Mouse (Mus musculus) liver, embryonic 11.5 days (tissue): ENCODE data around the gene Mrpl34. TPM values are rescaled to one million over a fixed set of nuclear protein-coding genes. Genes with fewer than 3 reads are reported as not detected.
A peak's percentile ranks its signal among the peaks of the same experiment; 100 is the strongest.

Experiments
- ATAC-seq: fragments of 200-750 bp; cut with Nextera tagmentation; replicated peaks from 2 replicates; pipeline ENCODE4 v1.8.0; 2017; ENCODE audit warnings: moderate number of reproducible peaks, mild to moderate bottlenecking, moderate TSS enrichment, moderate library complexity; ENCODE audit not compliant: low FRiP score
- DNase-seq: peaks from one replicate; pipeline ENCODE4 v3.0.0-alpha.2; 2017; ENCODE audit warnings: low spot score
- H3K27ac ChIP-seq: fragments of 300-500 bp; sonication (generic); 2 replicates; pipeline ENCODE4 v1.5.1; 2014; ENCODE audit warnings: mild to moderate bottlenecking, low read depth, low read length, control low read depth
- H3K27me3 ChIP-seq: fragments of 300-500 bp; sonication (generic); replicated peaks from 2 replicates; pipeline ENCODE4 v1.6.1; 2014; ENCODE audit warnings: low read length, mixed read lengths; ENCODE audit not compliant: control insufficient read depth, insufficient read depth
- H3K36me3 ChIP-seq: fragments of 300-500 bp; sonication (generic); 2 replicates; pipeline ENCODE4 v1.6.1; 2014; ENCODE audit warnings: mild to moderate bottlenecking, low read length, moderate library complexity, mixed read lengths; ENCODE audit not compliant: control insufficient read depth, insufficient read depth
- H3K4me1 ChIP-seq: fragments of 300-500 bp; sonication (generic); replicated peaks from 2 replicates; pipeline ENCODE4 v1.6.1; 2014; ENCODE audit warnings: low read length, mixed read lengths; ENCODE audit not compliant: control insufficient read depth, insufficient read depth
- H3K4me2 ChIP-seq: fragments of 300-500 bp; sonication (generic); 2 replicates; pipeline ENCODE4 v1.6.1; 2014; ENCODE audit warnings: mild to moderate bottlenecking, control low read depth, moderate library complexity
- H3K4me3 ChIP-seq: fragments of 300-500 bp; sonication (generic); 2 replicates; pipeline ENCODE4 v1.5.1; 2014; ENCODE audit warnings: low read depth, low read length, control low read depth
- H3K9ac ChIP-seq: fragments of 300-500 bp; sonication (generic); 2 replicates; pipeline ENCODE4 v1.6.1; 2014; ENCODE audit warnings: low read depth, low read length, control low read depth
- H3K9me3 ChIP-seq: fragments of 300-500 bp; sonication (generic); 2 replicates; pipeline ENCODE4 v1.6.1; 2016; ENCODE audit warnings: low read length, inconsistent platforms, mixed read lengths; ENCODE audit not compliant: control insufficient read depth
- WGBS: fragments of 180-500 bp; shearing (Covaris S2); extraction: QIAGEN DNeasy Blood & Tissue Kit; methylation state at CpG from one replicate; pipeline ENCODE4 v1.1.7; 2014; 5-methylcytosine and 5-hydroxymethylcytosine counted together
- polyA plus RNA-seq: library from polyadenylated mRNA; unstranded; fragments of >200 nt; fragmentation: Nextera tagmentation; extraction: Ambion mirVana; gene quantifications from 2 replicates; pipeline ENCODE4 v1.2.1, GENCODE M21; 2014

The Mrpl34 gene
- polyA plus RNA-seq, 1 experiment from 2014 or later: 229 TPM

DNA sequence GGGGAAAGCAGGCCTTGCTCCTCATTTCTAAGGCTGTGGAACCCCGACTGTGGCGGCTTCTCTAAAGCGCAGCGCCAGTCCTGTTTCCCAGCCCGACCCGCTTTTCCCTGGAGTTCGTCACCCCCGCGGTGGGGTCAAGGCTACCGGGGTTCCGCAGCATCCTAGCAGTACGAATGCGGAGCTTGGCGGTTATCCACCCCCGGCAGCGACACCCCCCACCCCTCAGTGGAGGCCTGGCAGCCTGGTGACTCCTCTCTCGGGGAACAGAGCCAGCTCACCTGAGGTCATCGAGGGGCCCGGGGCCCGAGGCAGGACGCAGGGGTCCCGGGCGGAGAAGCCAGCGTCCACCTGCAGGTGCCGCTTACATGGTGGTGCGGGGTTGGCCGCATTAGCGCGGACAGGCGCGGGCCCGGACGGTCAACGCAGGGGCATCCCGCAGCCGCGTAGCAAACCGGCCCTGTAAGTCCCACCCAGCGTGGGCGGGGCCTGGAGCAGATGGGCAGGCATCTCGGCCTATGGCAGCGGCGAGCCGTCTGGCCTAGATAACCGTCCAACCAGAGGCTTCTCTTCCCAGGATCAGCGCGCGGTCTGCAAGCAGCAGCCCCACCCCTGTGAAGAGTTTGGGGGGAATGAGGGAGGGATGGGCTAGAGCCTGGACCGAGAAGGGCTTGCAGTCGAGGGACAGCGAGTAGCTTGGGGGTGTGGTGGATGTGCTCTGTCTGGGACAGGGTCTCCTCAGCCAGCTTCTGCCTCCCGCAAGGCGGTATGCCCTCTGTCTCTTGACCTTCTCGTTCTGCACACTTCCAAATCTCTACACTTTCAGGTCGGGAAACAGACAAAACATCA lies 1.3 kb upstream of the Mrpl34 start, which contains the start of gene Abhd8:
Gene Abhd8, minus strand, starts transcription at position 468 of the 846 bp plus-strand sequence.
- ATAC-seq: peak; percentile 79
- peaks cover 21% of the 10 kb centered on the region for H3K4me1 ChIP-seq
- 1% methylated on average over 55 of the region's 55 CpGs for WGBS

DNA sequence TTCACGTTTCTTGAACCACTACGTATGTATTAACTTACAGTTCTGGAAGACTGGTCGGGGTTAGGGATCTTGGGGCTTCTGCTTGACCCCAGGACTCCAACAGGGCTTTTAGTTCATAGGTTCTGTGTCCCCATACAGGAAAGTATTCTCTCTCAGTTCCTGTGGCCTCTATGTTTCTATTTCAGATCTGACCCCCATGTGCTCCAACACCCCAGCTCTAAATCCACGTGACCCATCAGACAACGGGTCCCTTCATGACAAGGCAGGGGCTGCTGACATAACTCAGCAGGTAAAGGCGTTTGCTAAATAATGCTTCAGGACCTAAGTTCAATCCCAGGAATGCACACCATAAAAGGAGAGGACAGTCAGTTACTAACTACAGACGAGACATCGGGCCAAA lies 974 bp downstream of the Mrpl34 start:
- Histone ChIP-seq H3K9me3 (no peaks in the 10 kb centered on the region), H3K36me3 (peaks cover 6% of the 10 kb centered on the region), H3K4me2 (peak overlapping the region; percentile 90), H3K27me3 (peaks cover 3% of the 10 kb centered on the region; the same call in 1 of the 2 replicates), H3K27ac (no peak overlapping the region), H3K9ac (peak overlapping the region; percentile 83; the same call in 1 of the 2 replicates), H3K4me1 (peaks cover 30% of the 10 kb centered on the region), H3K4me3 (peak overlapping the region; percentile 69)
- ATAC-seq (no peak), DNase-seq (no peak)
- 86% methylated on average over 8 of the region's 8 CpGs for WGBS

More for the DNA sequence above, 1.3 kb upstream of the Mrpl34 start, which contains the start of gene Abhd8:
- DNase-seq: peak; percentile 96
- peak within 1 kb of the TSS; percentile 69 for H3K4me3 ChIP-seq
- peak within 1 kb of the TSS; percentile 67 for H3K9ac ChIP-seq
- H3K9me3 ChIP-seq: no peaks in the 10 kb centered on the region
- peaks cover 2% of the 10 kb centered on the region; the same call in 1 of the 2 replicates for H3K36me3 ChIP-seq
- H3K27ac ChIP-seq: peak within 1 kb of the TSS; percentile 47
- peaks cover 3% of the 10 kb centered on the region; the same call in 1 of the 2 replicates for H3K27me3 ChIP-seq
- H3K4me2 ChIP-seq: peak within 1 kb of the TSS; percentile 90

DNA sequence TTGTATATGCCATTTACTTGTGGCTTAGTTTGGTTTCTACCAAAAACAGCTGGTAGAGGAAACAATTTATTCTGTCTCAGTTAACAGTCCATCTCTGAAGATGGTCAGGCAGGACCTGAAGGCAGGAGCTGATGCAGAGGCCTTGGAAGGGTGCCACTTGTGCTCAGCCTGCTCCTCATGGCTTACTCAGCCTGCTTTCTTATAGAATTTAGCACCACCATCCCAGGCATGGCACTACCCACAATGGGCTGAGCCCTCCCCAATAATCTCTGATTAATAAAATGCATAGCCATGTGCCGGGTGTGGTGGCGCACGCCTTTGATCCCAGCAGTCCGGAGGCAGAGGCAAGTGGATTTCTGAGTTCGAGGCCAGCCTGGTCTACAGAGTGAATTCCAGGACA lies 1.4 kb downstream of the Mrpl34 start:
- peaks cover 2% of the 10 kb centered on the region; the same call in 1 of the 2 replicates for H3K27me3 ChIP-seq
- H3K4me1 ChIP-seq: peaks cover 30% of the 10 kb centered on the region
- ATAC-seq (no peak), DNase-seq (no peak)
- H3K4me3 ChIP-seq: peak overlapping the region; percentile 69; the same call in 1 of the 2 replicates
- 93% methylated on average over 5 of the region's 5 CpGs for WGBS
- no peak overlapping the region for H3K27ac ChIP-seq
- no peak overlapping the region for H3K9ac ChIP-seq
- peaks cover 11% of the 10 kb centered on the region for H3K36me3 ChIP-seq
- peak overlapping the region; percentile 90 for H3K4me2 ChIP-seq
- no peaks in the 10 kb centered on the region for H3K9me3 ChIP-seq

DNA sequence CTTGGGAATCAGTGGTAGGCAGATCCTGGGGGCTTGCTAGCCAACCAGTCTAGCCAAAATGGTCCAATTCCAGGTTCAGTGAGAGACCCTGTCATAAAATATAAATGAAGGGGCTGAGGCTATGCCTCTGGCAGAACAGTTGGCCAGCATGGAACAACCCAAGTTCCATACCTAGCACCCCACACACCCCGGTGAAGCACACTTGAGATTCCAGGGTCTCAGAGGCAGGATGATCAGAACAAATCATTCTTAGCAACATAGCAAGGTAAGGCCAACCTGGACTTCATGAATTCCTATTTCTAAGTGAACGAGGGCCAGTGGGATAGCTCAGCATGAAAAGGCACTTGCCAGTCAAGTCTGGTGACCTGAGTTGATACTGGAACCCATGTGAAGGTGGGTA lies 2.4 kb downstream of the Mrpl34 start:
- no peak overlapping the region for H3K9ac ChIP-seq
- H3K27me3 ChIP-seq: no peaks in the 10 kb centered on the region
- H3K36me3 ChIP-seq: peaks cover 20% of the 10 kb centered on the region
- no peak for ATAC-seq
- WGBS: 90% methylated on average over 2 of the region's 2 CpGs
- no peak overlapping the region for H3K4me3 ChIP-seq
- no peak overlapping the region for H3K4me2 ChIP-seq
- peaks cover 30% of the 10 kb centered on the region for H3K4me1 ChIP-seq
- H3K27ac ChIP-seq: no peak overlapping the region
- no peak for DNase-seq
- H3K9me3 ChIP-seq: no peaks in the 10 kb centered on the region

DNA sequence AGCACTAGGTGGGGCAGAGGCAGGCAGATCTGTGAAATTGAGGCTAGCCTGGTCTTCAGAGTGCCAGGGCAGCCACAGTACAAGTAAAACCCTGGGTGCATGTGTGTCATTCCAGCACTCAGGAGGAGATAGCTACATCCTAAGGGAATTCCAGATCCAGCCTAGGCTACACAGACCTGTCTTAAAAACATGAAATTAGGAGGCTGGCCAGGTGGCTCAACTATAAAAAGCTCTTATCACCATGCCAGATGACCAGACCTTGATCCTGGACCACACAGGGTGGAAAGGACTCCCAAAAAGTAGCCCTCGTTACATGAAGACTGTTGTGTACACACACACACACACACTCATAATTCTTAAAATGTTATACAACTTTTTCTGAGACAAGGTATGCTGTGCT lies 3.2 kb downstream of the Mrpl34 start:
- Histone ChIP-seq H3K27me3 (no peaks in the 10 kb centered on the region), H3K9ac (no peak overlapping the region), H3K9me3 (no peaks in the 10 kb centered on the region), H3K4me2 (no peak overlapping the region), H3K36me3 (peaks cover 21% of the 10 kb centered on the region), H3K27ac (no peak overlapping the region), H3K4me1 (peaks cover 24% of the 10 kb centered on the region), H3K4me3 (no peak overlapping the region)
- ATAC-seq: no peak
- DNase-seq: no peak
- 71% methylated on average over 1 of the region's 1 CpGs for WGBS

DNA sequence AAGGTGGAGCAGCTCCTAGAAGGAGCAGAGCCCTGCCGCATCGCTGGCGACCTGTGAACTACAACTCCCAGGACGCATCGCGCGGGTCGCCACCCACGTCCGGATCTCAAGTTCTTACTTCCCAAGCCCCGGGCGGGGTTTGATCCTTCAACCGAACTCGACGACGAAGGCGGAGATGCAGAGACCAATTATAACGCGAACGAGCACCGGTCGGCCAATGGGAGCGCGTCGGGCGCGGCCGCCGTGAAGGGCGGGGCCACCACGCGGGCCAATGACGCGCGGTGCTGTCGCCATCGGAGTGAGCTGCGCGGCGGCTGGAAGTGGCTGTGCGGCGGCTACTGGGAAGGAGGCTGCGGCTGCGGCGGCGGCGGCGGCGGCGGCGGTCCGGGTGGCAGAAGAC lies 4.2 kb downstream of the Mrpl34 start, which contains the start of gene Dda1:
Gene Dda1, plus strand, starts transcription at position 284 of the 400 bp plus-strand sequence.
- Histone ChIP-seq H3K27me3 (no peaks in the 10 kb centered on the region), H3K9me3 (no peaks in the 10 kb centered on the region), H3K4me2 (peak within 1 kb of the TSS; percentile 93), H3K4me3 (peak within 1 kb of the TSS; percentile 73), H3K4me1 (peaks cover 21% of the 10 kb centered on the region), H3K27ac (peak within 1 kb of the TSS; percentile 14; the same call in 1 of the 2 replicates), H3K36me3 (peaks cover 28% of the 10 kb centered on the region), H3K9ac (peak within 1 kb of the TSS; percentile 74)
- ATAC-seq (peak; percentile 88), DNase-seq (peak; percentile 93)
- under 1% methylated on average over 44 of the region's 52 CpGs for WGBS

DNA sequence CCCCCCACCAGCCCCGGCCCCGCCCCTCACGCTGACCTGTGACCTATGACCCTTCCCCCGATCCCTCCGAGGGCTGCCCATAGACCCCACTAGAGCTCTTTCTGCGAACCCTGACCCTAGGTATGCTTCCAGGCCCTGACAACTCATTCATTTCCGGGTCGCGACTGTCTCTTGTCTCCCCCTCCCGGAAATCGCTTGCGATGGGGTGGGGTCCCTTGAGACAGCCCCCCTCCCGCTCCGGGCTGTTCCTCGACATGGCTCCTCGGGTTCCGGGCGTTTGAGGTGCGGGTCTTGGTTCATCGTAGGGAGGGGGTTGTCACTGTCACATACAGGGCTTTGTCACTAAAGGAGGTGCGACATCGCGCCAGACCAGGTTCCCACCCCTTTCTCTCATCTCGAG lies 4.7 kb downstream of the Mrpl34 start:
- Histone ChIP-seq H3K9me3 (no peaks in the 10 kb centered on the region), H3K4me2 (peak overlapping the region; percentile 93), H3K9ac (peak overlapping the region; percentile 74), H3K4me1 (peaks cover 17% of the 10 kb centered on the region), H3K27me3 (no peaks in the 10 kb centered on the region), H3K4me3 (peak overlapping the region; percentile 73), H3K36me3 (peaks cover 33% of the 10 kb centered on the region), H3K27ac (peak overlapping the region; percentile 14; the same call in 1 of the 2 replicates)
- no peak for DNase-seq
- WGBS: under 1% methylated on average over 24 of the region's 24 CpGs
- peak; percentile 9; the same call in 1 of the 2 replicates for ATAC-seq

DNA sequence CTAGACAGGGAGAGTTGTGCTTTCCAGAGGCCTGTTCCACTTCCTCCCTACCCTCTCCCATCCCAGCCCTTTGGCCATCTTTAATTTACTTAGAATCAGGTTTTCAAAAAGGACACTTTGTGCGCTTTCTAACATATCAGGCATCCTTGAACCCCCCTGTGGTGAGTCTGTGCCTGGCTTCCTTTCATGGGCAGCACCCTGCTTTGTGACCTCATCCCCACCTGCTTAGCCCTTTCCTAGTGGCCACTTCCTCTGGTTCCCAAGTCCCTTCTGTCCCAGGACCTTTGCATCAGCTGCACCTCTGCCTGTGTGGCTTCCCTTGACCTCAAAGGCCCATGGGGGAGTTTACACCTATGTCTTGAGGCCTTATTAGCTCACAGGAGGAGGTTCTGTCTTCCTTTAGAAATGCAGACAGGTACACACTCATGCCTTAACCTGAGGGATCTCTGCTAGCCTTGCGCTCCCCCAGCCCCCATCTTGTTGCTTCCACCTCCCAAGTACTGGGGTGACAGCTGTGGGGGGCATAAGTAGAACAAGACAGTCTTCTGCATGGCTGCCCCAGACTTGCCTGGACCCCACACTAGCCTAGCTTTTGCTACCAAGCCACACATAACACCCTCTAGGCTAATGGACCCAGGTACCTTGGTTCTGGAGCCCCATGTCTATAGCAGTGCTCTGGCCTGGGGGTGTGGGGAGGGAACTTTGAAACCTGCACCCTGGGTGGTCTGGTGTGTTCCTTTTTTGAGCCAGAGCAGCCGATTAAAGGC lies 5.6 kb downstream of the Mrpl34 start:
- Histone ChIP-seq H3K9me3 (no peaks in the 10 kb centered on the region), H3K9ac (peak overlapping the region; percentile 74), H3K4me1 (peaks cover 15% of the 10 kb centered on the region), H3K4me2 (peak overlapping the region; percentile 93), H3K4me3 (peak overlapping the region; percentile 73), H3K27ac (no peak overlapping the region), H3K36me3 (peaks cover 40% of the 10 kb centered on the region), H3K27me3 (no peaks in the 10 kb centered on the region)
- WGBS: 91% methylated on average over 3 of the region's 3 CpGs
- ATAC-seq: no peak
- DNase-seq: no peak
